Mouse (Mus musculus) spleen, embryonic (tissue): ENCODE measurements around the gene Tpm1.

Experiments used
- CTCF ChIA-PET: fragments of 350-600 bp; sonication (Branson Sonifier 250); formaldehyde crosslinking; loops from one replicate; lab custom pipeline; 2022; lab: Charles Lee

Tpm1 gene

GRCm38 (mm10) chr9:66989581-66989980 is 59.6 kb downstream of the Tpm1 start:
- CTCF ChIA-PET = no interaction called here

- CTCF ChIA-PET = no interaction called here
Measured at GRCm38 (mm10) chr9:66988888-66989414, 60.3 kb downstream of the Tpm1 start.

- CTCF ChIA-PET = no interaction called here
Measured at GRCm38 (mm10) chr9:66988198-66988887, 60.9 kb downstream of the Tpm1 start.

DNA sequence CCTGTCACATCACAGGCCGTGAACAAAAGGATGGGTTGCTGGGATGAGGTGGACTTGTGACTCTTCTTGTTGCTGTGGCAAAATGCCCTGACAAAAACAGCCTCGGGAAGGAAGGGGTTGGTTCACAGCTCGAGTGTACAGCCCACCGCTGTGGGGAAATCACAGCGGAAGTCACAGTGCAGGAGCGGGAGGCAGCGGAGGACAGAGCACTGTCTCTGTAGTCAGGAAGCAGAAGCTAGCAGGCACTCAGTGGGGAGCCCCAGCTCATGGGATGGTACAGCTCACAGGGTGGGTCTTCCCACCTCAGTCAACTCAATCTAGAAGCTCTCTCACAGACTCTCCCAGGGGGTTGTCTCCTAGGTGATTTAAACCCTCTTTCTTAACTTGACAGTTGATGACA is 63.8 kb downstream of the Tpm1 start:
- CTCF ChIA-PET = no interaction called here

DNA sequence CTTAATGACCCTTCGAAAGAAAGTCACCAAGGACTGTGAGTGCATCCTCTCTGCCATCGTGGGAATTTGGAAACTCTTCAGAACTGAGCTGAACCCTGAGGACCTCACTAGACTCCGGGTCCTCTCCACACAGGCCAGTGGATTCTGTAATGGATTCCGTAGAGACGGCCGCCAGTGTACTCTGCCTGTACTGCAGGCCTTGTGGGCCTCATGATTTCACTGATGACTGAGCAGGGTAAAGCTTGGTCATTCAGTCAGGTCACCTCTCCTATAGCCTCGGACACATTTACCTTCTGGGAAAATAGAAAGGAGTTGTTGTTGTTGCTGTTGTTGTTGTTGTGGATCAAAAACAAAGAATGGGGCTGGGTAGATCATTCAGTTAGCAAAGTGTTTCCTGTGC is 67.1 kb downstream of the Tpm1 start:
- CTCF ChIA-PET = no interaction called here

- CTCF ChIA-PET = no interaction called here
Measured at GRCm38 (mm10) chr9:66980458-66980857, 68.7 kb downstream of the Tpm1 start.

DNA sequence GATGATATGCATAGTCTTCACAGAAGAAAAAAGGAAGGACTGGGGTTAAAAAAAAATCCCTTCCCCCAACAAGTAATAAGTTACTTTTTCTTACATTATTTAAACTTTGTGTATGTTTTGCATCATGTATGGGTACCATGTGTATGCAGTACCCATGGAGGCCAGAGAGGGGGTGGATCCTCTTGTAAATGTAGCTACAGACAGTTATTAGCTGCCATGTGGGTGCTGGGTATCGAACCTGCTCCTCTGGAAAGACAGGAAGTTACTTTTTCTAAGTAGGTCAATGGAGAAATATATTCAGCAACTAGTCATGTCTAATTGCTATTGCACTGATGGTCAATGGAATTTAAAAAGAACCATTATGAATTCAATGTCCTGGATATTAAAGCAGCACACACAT is 70.7 kb downstream of the Tpm1 start:
- CTCF ChIA-PET = no interaction called here

DNA sequence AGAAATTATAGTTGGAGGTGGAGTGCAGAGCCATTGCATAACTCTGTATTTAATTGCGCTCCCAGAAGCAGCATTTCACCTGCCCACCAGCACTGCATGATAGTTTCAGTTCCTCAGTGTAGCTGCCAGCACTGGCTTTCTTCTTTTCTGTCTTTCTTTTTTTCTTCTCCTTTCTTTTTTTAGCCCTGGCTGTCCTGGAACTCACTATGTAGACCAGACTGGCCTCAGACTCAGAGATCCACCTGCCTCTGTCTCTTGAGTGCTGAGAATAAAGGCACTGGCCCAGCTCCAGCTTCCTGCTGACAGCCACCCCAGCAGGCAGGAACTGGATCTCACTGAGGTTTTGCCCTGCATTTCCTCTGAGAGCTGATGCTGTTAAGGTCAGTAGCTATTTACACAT is 71.2 kb downstream of the Tpm1 start:
- CTCF ChIA-PET = no interaction called here

GRCm38 (mm10) chr9:66977121-66977520 is 72.1 kb downstream of the Tpm1 start:
- CTCF ChIA-PET = no interaction called here

DNA sequence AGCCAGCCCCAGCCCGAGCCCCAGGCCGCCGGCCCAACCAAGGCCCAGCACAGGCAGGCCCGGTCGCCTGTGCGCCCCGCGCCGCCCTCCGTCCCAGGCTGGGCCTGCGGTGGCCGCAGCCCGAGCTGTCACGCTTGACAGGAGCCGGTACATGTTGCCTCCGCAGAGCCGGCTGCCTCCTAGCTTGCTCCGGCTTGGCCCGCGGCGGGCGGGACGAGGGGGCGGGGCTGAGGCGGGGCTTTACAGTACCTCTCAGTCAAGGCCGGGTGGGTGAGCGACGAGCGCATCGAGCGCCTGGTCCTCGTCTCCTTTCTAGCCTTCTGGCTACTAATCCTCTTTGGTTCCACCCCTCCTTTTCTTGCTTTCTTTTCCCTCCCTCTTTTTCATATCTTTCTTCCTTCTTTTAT is 74.0 kb downstream of the Tpm1 start, which contains the start of gene Lactb:
Gene Lactb (minus strand): TSS at position 246 of the 407 bp plus-strand sequence.
- CTCF ChIA-PET = no interaction called here

DNA sequence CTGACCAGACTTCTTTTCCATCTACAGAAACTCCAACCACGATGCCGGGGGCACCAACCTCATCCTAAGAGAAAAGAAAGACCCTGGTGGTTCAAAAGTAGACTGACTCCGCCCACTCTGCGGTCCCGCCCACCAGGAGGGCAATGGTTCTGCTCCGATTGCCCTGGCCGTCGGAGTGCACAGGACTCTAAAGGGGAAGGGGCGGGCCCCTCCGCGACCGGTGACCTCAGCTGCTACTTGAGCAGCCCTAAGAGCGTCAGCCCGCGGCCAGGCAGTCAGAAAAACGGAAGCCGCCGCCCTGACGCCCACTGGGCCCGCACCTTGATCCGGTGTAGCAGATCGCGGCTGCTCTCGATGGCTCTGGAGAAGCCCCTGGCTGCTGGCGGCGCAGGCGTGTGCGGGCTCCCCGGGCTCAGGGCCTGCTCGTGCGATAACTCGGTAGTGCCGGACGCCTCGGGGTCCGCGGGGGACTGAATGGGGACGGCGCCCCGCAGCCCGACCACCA is 74.4 kb downstream of the Tpm1 start:
- CTCF ChIA-PET = no interaction called here
